Mouse (Mus musculus) intestine, postnatal 0 days (tissue): ENCODE results near the gene Tm4sf1. TPM values are rescaled to one million over a fixed set of nuclear protein-coding genes. Genes with fewer than 3 reads are reported as not detected.

Source experiments
- ATAC-seq: fragments of 200-750 bp; cut with Nextera tagmentation; 2 replicates; pipeline ENCODE4 v1.8.0; 2017; ENCODE audit warnings: mild to moderate bottlenecking, moderate TSS enrichment, moderate library complexity
- H3K27ac ChIP-seq: fragments of 300-500 bp; sonication (generic); 2 replicates; pipeline ENCODE4 v1.5.1; 2014; ENCODE audit warnings: mild to moderate bottlenecking, low read depth, low read length, moderate library complexity
- H3K27me3 ChIP-seq: fragments of 300-500 bp; sonication (generic); replicated peaks from 2 replicates; pipeline ENCODE4 v1.6.1; 2014; ENCODE audit warnings: low read length, mixed read lengths; ENCODE audit not compliant: control insufficient read depth, insufficient read depth
- H3K36me3 ChIP-seq: fragments of 300-500 bp; sonication (generic); 2 replicates; pipeline ENCODE4 v1.6.1; 2014; ENCODE audit warnings: mild to moderate bottlenecking, moderate library complexity; ENCODE audit not compliant: control insufficient read depth, insufficient read depth
- H3K4me1 ChIP-seq: fragments of 300-500 bp; sonication (generic); replicated peaks from 2 replicates; pipeline ENCODE4 v1.6.1; 2014; ENCODE audit warnings: antibody characterized with exemption, low read length, mixed read lengths; ENCODE audit not compliant: control insufficient read depth, insufficient read depth
- H3K4me2 ChIP-seq: fragments of 300-500 bp; sonication (generic); replicated peaks from 2 replicates; pipeline ENCODE4 v1.6.1; 2014; ENCODE audit warnings: low read depth, mild to moderate bottlenecking, moderate library complexity
- H3K4me3 ChIP-seq: fragments of 300-500 bp; sonication (generic); 2 replicates; pipeline ENCODE4 v1.5.1; 2014; ENCODE audit warnings: low read depth, low read length
- H3K9ac ChIP-seq: fragments of 300-500 bp; sonication (generic); 2 replicates; pipeline ENCODE4 v1.6.1; 2014; ENCODE audit warnings: mild to moderate bottlenecking, low read depth, low read length
- H3K9me3 ChIP-seq: fragments of 300-500 bp; sonication (generic); 2 replicates; pipeline ENCODE4 v1.6.1; 2016; ENCODE audit warnings: mixed run types; ENCODE audit not compliant: control insufficient read depth
- CTCF ChIP-seq: sonication (generic); IDR thresholded peaks from 2 replicates; pipeline ENCODE4 v1.5.1; 2016; ENCODE audit warnings: low read depth, mild to moderate bottlenecking, control low read depth, antibody characterized with exemption, moderate library complexity
- WGBS: fragments of 180-500 bp; shearing (Covaris S2); extraction: QIAGEN DNeasy Blood & Tissue Kit; methylation state at CpG from one replicate; pipeline ENCODE4 v1.1.7; 2014; 5-methylcytosine and 5-hydroxymethylcytosine counted together
- polyA plus RNA-seq: library from polyadenylated mRNA; unstranded; fragments of >200 nt; fragmentation: Nextera tagmentation; extraction: Ambion mirVana; gene quantifications from 2 replicates; pipeline ENCODE4 v1.2.1, GENCODE M21; 2015

The Tm4sf1 gene
- polyA plus RNA-seq, 1 experiment from 2014 or later, result 94.5 TPM

DNA sequence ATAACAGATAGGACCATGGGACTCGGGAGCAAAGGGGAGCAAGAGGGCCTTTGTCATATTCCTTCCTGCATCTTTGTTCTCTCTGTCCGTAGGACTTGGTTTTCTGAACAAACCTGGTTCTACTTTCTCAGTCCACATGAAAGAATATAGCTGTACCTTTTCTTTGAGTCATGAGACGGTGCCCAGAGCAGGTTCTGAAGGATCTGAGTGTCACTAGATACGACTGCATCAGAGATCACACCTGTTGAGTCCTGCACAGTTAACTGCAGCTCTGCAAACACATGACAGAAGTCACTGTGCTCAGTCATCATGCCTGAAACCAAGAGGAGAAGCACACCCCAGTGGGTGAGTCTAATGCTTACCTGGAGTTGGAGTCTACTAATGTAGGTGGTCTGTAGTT is 422 bp downstream of the Tm4sf1 start:
- WGBS, result 67% methylated on average over 4 of the region's 4 CpGs
- no peak for TF ChIP-seq CTCF

DNA sequence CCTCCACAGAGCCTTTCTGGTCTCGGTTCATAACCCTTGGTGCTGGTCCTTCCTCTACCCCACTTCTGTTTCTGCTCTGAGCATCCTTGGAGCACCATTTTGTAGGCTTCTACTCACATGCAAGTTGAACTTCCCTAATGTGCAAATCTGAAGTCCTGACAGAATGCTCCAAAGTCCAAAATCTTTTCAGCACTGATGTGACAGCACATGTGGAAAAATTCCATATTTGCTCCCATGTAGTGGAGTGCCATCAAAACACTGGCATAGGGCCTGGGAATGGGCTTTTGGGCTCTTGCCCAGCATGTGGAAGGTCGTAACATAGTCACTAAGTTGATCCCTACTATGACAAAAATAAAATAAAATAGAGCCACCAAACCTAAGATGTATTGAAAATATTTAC is 3.8 kb downstream of the Tm4sf1 start:
- 80% methylated on average over 2 of the region's 2 CpGs for WGBS
- H3K27me3 ChIP-seq, result no peaks in the 10 kb centered on the region

More for the DNA sequence above, 422 bp downstream of the Tm4sf1 start:
- no peak overlapping the region for H3K4me3 ChIP-seq
- no peaks in the 10 kb centered on the region for H3K9me3 ChIP-seq
- H3K27ac ChIP-seq, result no peak overlapping the region
- no peak overlapping the region for H3K4me2 ChIP-seq
- no peak for ATAC-seq
- no peaks in the 10 kb centered on the region for H3K4me1 ChIP-seq
- no peak overlapping the region for H3K9ac ChIP-seq
- H3K27me3 ChIP-seq, result no peaks in the 10 kb centered on the region
- no peaks in the 10 kb centered on the region for H3K36me3 ChIP-seq

DNA sequence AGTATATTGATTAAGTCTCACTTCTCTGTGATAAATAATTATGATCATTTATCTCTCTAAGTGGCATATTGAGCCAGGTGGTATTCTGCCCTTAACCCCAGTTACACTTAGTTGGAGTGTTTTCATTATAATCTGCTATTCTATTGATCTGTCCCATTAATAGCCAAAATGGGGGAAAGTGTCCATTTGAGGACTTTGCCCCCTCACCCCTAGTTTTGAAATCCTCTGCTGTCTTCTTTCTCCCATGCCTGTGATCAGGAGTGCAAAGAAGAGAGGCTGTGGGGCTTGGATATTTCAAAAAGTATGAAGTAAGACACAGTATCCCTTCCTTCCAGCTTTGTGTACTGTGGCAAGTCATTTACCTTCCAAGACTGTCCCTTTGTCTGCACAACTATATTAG is 5.2 kb downstream of the Tm4sf1 start:
- TF ChIP-seq CTCF, result no peak
- ATAC-seq, result no peak
- no peak overlapping the region for H3K4me3 ChIP-seq
- H3K4me1 ChIP-seq, result no peaks in the 10 kb centered on the region
- no peaks in the 10 kb centered on the region for H3K27me3 ChIP-seq
- no peaks in the 10 kb centered on the region for H3K36me3 ChIP-seq
- no peaks in the 10 kb centered on the region for H3K9me3 ChIP-seq
- H3K9ac ChIP-seq, result no peak overlapping the region
- H3K4me2 ChIP-seq, result no peak overlapping the region
- no peak overlapping the region for H3K27ac ChIP-seq

More for the DNA sequence above, 3.8 kb downstream of the Tm4sf1 start:
- Histone ChIP-seq H3K27ac (no peak overlapping the region), H3K36me3 (no peaks in the 10 kb centered on the region), H3K4me2 (no peak overlapping the region), H3K9ac (no peak overlapping the region), H3K4me3 (no peak overlapping the region), H3K9me3 (no peaks in the 10 kb centered on the region), H3K4me1 (no peaks in the 10 kb centered on the region)
- TF ChIP-seq CTCF, result no peak
- ATAC-seq, result no peak

DNA sequence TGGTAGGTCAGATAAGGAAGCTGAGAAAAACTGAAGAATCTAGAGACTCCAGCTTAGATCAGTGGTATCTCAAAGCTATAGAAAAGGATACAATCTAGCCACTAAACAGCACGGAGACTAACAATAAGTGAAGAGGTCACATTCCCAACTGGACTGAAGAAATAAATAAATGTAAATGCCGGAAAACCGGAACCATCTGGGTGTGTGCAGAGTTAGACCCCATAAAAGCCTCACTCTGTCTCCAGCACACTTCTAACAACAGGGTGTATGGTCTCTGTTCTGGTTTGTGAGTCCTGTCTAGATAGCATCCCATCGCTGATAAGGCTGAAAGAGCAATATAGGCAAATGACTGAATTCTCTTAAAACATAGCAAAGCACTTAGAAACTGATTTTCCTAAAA is 6.2 kb downstream of the Tm4sf1 start:
- H3K27ac ChIP-seq, result no peak overlapping the region
- 73% methylated on average over 4 of the region's 4 CpGs for WGBS

DNA sequence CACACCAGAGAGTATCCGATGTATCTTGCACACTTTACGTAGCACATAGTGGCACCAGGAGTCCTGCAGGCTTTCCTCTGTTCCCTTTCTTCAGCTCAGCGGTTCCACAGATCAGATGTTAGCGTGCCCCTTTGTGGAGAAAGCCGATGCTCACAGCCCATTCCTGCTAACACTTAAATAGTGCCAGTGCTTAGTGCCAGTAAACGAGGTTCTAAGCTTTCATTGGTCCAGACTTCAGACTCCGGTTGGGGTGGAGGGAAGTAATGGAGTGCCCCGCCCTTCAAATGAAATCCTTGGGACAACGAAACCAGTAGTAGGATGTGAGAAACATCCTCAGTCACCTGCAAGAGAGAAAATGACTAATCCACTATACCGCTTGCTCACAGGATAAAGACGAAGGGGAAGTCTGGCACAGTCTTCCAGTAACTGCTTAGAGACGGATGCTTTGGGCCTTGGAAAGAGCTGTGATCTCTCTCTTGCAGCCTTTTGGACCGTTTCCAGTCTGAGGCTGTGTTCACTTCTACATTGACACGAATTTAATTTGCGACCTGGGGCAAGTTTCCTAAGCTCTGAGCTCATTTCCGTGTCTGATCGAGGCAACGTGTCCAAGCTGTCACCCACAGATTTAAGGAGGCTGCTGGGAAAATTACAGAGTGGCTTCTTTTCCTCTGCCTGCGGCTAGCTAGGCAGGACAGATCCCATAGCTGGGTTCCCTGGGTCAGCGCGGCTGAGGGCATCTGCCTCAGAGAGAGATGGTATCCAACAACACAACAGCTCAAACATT is 6.9 kb downstream of the Tm4sf1 start:
- Histone ChIP-seq H3K4me3 (peak overlapping the region; percentile 13), H3K27ac (no peak overlapping the region), H3K9ac (no peak overlapping the region; the same call in 1 of the 2 replicates), H3K36me3 (no peaks in the 10 kb centered on the region), H3K27me3 (no peaks in the 10 kb centered on the region), H3K4me2 (0 out of 2 replicates have a peak overlapping the region, but pooled peaks have one; percentile 3), H3K9me3 (no peaks in the 10 kb centered on the region), H3K4me1 (no peaks in the 10 kb centered on the region)
- WGBS, result 56% methylated on average over 21 of the region's 21 CpGs
- ATAC-seq, result no peak
- no peak for TF ChIP-seq CTCF

More for the DNA sequence above, 6.2 kb downstream of the Tm4sf1 start:
- no peaks in the 10 kb centered on the region for H3K36me3 ChIP-seq
- H3K9ac ChIP-seq, result no peak overlapping the region
- no peak overlapping the region for H3K4me3 ChIP-seq
- no peaks in the 10 kb centered on the region for H3K4me1 ChIP-seq
- TF ChIP-seq CTCF, result no peak
- H3K9me3 ChIP-seq, result no peaks in the 10 kb centered on the region
- H3K4me2 ChIP-seq, result 0 out of 2 replicates have a peak overlapping the region, but pooled peaks have one; percentile 3
- H3K27me3 ChIP-seq, result no peaks in the 10 kb centered on the region
- ATAC-seq, result no peak

DNA sequence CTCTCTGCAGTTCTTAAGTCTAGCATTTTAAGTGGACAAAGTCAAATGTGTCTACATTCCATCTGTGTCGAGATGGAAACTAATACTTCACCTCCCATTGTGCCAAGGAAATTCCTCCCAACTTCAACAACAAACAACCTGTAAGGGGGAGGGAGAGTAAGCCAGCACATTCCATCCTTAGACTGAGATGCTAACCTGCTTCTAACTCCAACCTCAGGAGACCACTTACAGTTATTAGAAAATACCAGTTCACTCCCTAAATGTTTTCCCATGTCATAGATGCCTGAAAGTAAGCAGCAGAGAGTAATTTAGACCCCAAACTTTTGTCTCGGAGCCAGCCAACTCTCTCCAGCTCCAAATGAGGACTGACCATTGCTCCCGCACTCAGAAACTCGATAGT is 7.9 kb downstream of the Tm4sf1 start:
- no peak overlapping the region for H3K27ac ChIP-seq
- H3K36me3 ChIP-seq, result no peaks in the 10 kb centered on the region
- ATAC-seq, result no peak
- TF ChIP-seq CTCF, result no peak
- H3K4me2 ChIP-seq, result no peak overlapping the region
- no peaks in the 10 kb centered on the region for H3K4me1 ChIP-seq
- H3K9me3 ChIP-seq, result no peaks in the 10 kb centered on the region
- H3K9ac ChIP-seq, result no peak overlapping the region
- peak overlapping the region; percentile 13 for H3K4me3 ChIP-seq
- no peaks in the 10 kb centered on the region for H3K27me3 ChIP-seq
- 54% methylated on average over 4 of the region's 4 CpGs for WGBS
